Mouse (Mus musculus) lung, embryonic 14.5 days (tissue): ENCODE results near the gene Pard6b. TPM values are rescaled to one million over a fixed set of nuclear protein-coding genes. Genes with fewer than 3 reads are reported as not detected.

ENCODE experiments used
- ATAC-seq: fragments of 200-750 bp; cut with Nextera tagmentation; 2 replicates; pipeline ENCODE4 v1.8.0; 2017; ENCODE audit warnings: mild to moderate bottlenecking, moderate TSS enrichment, moderate library complexity; ENCODE audit not compliant: insufficient read depth
- DNase-seq: peaks from one replicate; pipeline ENCODE4 v3.0.0-alpha.2; 2015
- H3K27ac ChIP-seq: fragments of 300-500 bp; sonication (generic); 2 replicates; pipeline ENCODE4 v1.5.1; 2014; ENCODE audit warnings: low read depth, mild to moderate bottlenecking, moderate library complexity
- H3K27me3 ChIP-seq: fragments of 300-500 bp; sonication (generic); 2 replicates; pipeline ENCODE4 v1.6.1; 2014; ENCODE audit warnings: low read length, control low read depth; ENCODE audit not compliant: insufficient read depth
- H3K36me3 ChIP-seq: fragments of 300-500 bp; sonication (generic); 2 replicates; pipeline ENCODE4 v1.6.1; 2014; ENCODE audit warnings: control low read depth; ENCODE audit not compliant: insufficient read depth
- H3K4me1 ChIP-seq: fragments of 300-500 bp; sonication (generic); 2 replicates; pipeline ENCODE4 v1.6.1; 2014; ENCODE audit warnings: antibody characterized with exemption, control low read depth; ENCODE audit not compliant: insufficient read depth
- H3K4me2 ChIP-seq: fragments of 300-500 bp; sonication (generic); 2 replicates; pipeline ENCODE4 v1.6.1; 2014; ENCODE audit warnings: mild to moderate bottlenecking
- H3K4me3 ChIP-seq: fragments of 300-500 bp; sonication (generic); 2 replicates; pipeline ENCODE4 v1.5.1; 2014; ENCODE audit warnings: low read depth, low read length
- H3K9ac ChIP-seq: fragments of 300-500 bp; sonication (generic); 2 replicates; pipeline ENCODE4 v1.6.1; 2014
- H3K9me3 ChIP-seq: fragments of 300-500 bp; sonication (generic); 2 replicates; pipeline ENCODE4 v1.6.1; 2016; ENCODE audit warnings: low read depth, low read length, control low read depth
- CTCF ChIP-seq: IDR thresholded peaks from 2 replicates; pipeline ENCODE4 v1.5.1; 2016; ENCODE audit warnings: antibody characterized with exemption, low read depth
- WGBS: fragments of 180-500 bp; shearing (Covaris S2); extraction: QIAGEN DNeasy Blood & Tissue Kit; methylation state at CpG from one replicate; pipeline ENCODE4 v1.1.7; 2014; 5-methylcytosine and 5-hydroxymethylcytosine counted together
- polyA plus RNA-seq: library from polyadenylated mRNA; unstranded; fragments of >200 nt; fragmentation: Nextera tagmentation; extraction: Ambion mirVana; gene quantifications from 2 replicates; pipeline ENCODE4 v1.2.1, GENCODE M21; 2014

Gene Pard6b
- polyA plus RNA-seq, 1 experiment from 2014 or later, result 14.1 TPM

GRCm38 (mm10) chr2:168059200-168059790 lies 21.5 kb upstream of the Pard6b start:
- TF ChIP-seq CTCF, result peak; percentile 50
- H3K9me3 ChIP-seq, result no peaks in the 10 kb centered on the region
- 70% methylated on average over 6 of the region's 6 CpGs for WGBS
- DNase-seq, result no peak
- no peak for ATAC-seq
- H3K4me2 ChIP-seq, result no peak overlapping the region
- no peaks in the 10 kb centered on the region for H3K36me3 ChIP-seq
- H3K27me3 ChIP-seq, result no peaks in the 10 kb centered on the region
- H3K4me1 ChIP-seq, result peaks cover 10% of the 10 kb centered on the region
- no peak overlapping the region for H3K9ac ChIP-seq
- no peak overlapping the region for H3K4me3 ChIP-seq
- no peak overlapping the region for H3K27ac ChIP-seq

- H3K27ac ChIP-seq, result no peak overlapping the region
- no peak for DNase-seq
- no peaks in the 10 kb centered on the region for H3K9me3 ChIP-seq
- H3K9ac ChIP-seq, result no peak overlapping the region
- H3K36me3 ChIP-seq, result no peaks in the 10 kb centered on the region
- H3K4me3 ChIP-seq, result no peak overlapping the region
- no peak for ATAC-seq
- no peaks in the 10 kb centered on the region for H3K27me3 ChIP-seq
- WGBS, result 85% methylated on average over 12 of the region's 12 CpGs
- H3K4me2 ChIP-seq, result no peak overlapping the region
- no peaks in the 10 kb centered on the region for H3K4me1 ChIP-seq
- no peak for TF ChIP-seq CTCF
These were observed 17.1 kb upstream of the Pard6b start for GRCm38 (mm10) chr2:168063712-168064111.

DNA sequence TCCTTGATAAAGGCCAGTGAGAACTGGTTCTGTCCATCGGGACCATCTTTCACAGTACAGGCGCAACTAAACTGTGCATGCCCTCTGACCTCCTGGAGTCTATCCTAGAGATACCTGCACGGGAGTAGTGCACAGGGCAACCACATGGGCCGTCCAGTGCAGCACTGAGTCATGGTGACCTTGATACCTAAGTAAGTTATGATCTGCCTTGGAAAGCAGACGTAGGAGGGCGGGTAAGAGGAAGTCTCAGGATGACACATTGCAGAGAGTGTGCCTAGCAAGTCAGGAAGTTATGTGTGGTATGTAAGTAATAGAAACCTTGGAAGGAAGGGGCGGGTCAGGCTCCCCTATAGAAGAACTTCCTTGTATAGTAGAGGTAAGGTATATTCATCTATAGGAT lies 15.3 kb upstream of the Pard6b start:
- Histone ChIP-seq H3K27me3 (no peaks in the 10 kb centered on the region), H3K4me1 (no peaks in the 10 kb centered on the region), H3K36me3 (no peaks in the 10 kb centered on the region), H3K9ac (no peak overlapping the region), H3K9me3 (no peaks in the 10 kb centered on the region), H3K4me3 (no peak overlapping the region), H3K27ac (no peak overlapping the region), H3K4me2 (no peak overlapping the region)
- no peak for DNase-seq
- TF ChIP-seq CTCF, result no peak
- WGBS, result 53% methylated on average over 7 of the region's 7 CpGs
- ATAC-seq, result peak; percentile 38; the same call in 1 of the 2 replicates

- WGBS, result 49% methylated on average over 8 of the region's 8 CpGs
- no peaks in the 10 kb centered on the region for H3K27me3 ChIP-seq
- ATAC-seq (no peak), DNase-seq (no peak)
- H3K4me2 ChIP-seq, result no peak overlapping the region
- H3K9me3 ChIP-seq, result no peaks in the 10 kb centered on the region
- no peak for TF ChIP-seq CTCF
- H3K4me1 ChIP-seq, result no peaks in the 10 kb centered on the region
- no peak overlapping the region for H3K4me3 ChIP-seq
- no peak overlapping the region for H3K27ac ChIP-seq
- no peak overlapping the region for H3K9ac ChIP-seq
- no peaks in the 10 kb centered on the region for H3K36me3 ChIP-seq
These were observed 14.0 kb upstream of the Pard6b start for GRCm38 (mm10) chr2:168066783-168067182.

GRCm38 (mm10) chr2:168070425-168070824 lies 10.4 kb upstream of the Pard6b start:
- Histone ChIP-seq H3K27me3 (no peaks in the 10 kb centered on the region), H3K9ac (no peak overlapping the region), H3K9me3 (no peaks in the 10 kb centered on the region), H3K36me3 (no peaks in the 10 kb centered on the region), H3K27ac (no peak overlapping the region), H3K4me3 (no peak overlapping the region), H3K4me1 (peaks cover 4% of the 10 kb centered on the region), H3K4me2 (no peak overlapping the region)
- TF ChIP-seq CTCF, result no peak
- ATAC-seq (no peak), DNase-seq (no peak)
- WGBS, result 40% methylated on average over 5 of the region's 5 CpGs

DNA sequence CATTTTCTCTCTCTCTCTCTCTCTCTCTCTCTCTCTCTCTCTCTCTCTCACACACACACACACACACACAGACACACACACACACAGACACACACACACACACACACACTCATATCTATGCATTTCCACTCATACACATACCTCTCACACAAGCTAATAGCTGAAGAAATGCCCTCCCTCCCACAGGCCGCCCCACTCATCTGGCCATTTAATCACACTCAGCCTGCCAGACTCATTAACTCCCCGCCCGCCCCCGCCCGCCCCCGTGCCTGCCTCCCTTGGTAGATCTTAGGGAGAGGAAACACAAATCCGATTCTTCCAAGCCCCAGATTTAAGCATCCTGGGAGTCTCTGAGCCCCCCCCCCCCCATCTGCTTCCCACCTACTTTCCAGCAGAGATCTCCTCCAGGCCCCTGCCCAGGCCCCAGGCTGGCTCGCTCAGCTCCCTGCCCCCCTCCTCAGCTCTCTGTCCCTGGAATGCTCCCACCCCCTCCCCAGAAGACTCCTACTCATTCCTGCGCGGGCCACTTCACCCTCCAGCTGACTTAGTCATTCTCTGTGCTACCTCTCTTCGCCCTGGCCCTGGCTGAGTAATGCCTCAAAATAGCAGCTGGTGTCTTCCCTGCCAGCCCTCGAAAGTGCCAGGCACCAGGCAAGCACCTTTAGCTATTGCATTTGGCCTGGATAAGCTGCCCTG lies 8.2 kb upstream of the Pard6b start:
- Histone ChIP-seq H3K9me3 (no peaks in the 10 kb centered on the region), H3K27me3 (no peaks in the 10 kb centered on the region), H3K4me1 (peaks cover 7% of the 10 kb centered on the region), H3K27ac (peak overlapping the region; percentile 84), H3K9ac (peak overlapping the region; percentile 32; the same call in 1 of the 2 replicates), H3K4me3 (no peak overlapping the region), H3K36me3 (no peaks in the 10 kb centered on the region), H3K4me2 (peak overlapping the region; percentile 10; the same call in 1 of the 2 replicates)
- ATAC-seq, result peak; percentile 81
- 2% methylated on average over 12 of the region's 12 CpGs for WGBS
- TF ChIP-seq CTCF, result no peak
- DNase-seq, result peak; percentile 61

DNA sequence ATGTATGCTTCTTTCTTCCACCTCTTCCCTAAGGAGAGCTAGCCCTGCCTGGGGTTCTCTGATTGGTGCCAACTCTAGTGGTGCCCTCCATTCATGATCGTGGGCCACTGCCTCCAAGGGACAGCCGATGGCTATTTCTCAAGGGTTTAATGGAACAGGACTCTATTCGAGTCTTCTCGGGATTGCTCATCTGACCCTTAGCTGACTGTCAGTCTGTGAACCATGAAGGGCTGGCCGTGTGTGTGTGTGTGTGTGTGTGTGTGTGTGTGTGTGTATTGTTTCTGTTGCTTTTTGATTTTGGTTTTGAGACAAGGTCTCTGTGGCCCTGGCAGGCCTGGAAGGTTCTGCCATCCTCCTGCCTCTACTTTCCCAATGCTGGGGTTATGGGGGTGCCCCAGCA lies 7.1 kb upstream of the Pard6b start:
- Histone ChIP-seq H3K4me1 (peaks cover 7% of the 10 kb centered on the region), H3K9ac (no peak overlapping the region), H3K9me3 (no peaks in the 10 kb centered on the region), H3K36me3 (no peaks in the 10 kb centered on the region), H3K4me2 (no peak overlapping the region), H3K4me3 (no peak overlapping the region), H3K27ac (no peak overlapping the region), H3K27me3 (peaks cover 2% of the 10 kb centered on the region; the same call in 1 of the 2 replicates)
- 72% methylated on average over 5 of the region's 5 CpGs for WGBS
- ATAC-seq, result no peak
- no peak for TF ChIP-seq CTCF
- DNase-seq, result no peak
